Mouse (Mus musculus) megakaryocyte, adult 5-6 weeks (primary cell): ENCODE measurements around the gene E130116L18Rik. TPM values are rescaled to one million over a fixed set of nuclear protein-coding genes. Genes with fewer than 3 reads are reported as not detected.
"Not testable (repeated sequence)": the region's sequence is repeated elsewhere in the genome, so short reads cannot be mapped to it uniquely, and the experiment has no call there.

Experiments used
- ATAC-seq: 2 replicates; pipeline ENCODE4 v1.8.0; 2016; ENCODE audit warnings: mild to moderate bottlenecking, inconsistent platforms; ENCODE audit not compliant: poor library complexity, severe bottlenecking
- total RNA-seq, 2 experiments: library from RNA; stranded (forward) in 1 of 2; stranded (reverse) in 1 of 2; fragments of 153-499, 151-499 nt in 1 of 2; fragments of 221-1000, 200-1000 nt in 1 of 2; gene quantifications; 2 replicates each; pipeline versions ENCODE4 v1.2.3 to v1.2.4; 2015 to 2017

The E130116L18Rik gene
- total RNA-seq, 2 experiments from 2014 or later, result not detected

DNA sequence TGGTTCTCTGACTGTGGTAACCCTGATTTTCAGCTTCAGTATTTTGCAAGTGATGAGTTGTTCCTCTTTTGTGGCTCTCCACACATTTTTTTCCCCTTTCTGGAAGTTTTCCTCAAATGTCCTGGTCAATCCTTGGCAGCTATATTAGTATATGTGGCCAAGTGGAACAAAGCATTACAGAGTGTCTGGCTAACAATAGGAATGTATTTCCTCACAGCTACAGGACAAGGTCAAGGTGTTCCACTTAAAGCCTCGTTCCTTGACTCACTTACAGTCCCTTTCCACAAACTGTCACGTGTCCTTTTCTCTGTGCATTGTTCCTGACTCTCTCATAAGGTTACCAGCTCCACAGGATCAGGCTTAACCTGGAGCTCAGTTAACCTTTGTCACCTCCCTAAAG lies 38.4 kb downstream of the E130116L18Rik start:
- no peak for ATAC-seq

DNA sequence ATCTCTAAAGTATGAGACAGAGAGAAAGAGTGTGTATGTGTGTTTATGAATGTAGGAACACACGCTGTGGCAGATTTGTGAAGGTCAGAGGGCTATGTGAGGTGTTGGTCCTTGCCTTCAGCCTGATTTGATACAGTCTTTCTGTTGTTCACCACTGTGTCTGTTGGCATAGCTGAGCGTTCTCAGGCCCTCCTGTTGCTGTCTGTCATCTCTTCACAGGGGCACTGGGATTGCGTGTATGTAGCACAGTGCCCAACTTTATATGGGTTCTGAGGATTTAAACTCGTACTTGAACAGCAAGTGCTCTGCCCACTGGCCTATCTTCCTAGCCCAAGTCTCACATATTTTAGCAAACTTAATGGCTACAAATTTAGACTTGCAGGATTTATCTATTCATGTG lies 39.4 kb downstream of the E130116L18Rik start:
- ATAC-seq, result no peak

- ATAC-seq, result peak; percentile 61
Observed at GRCm38 (mm10) chr5:25181004-25181531, 41.9 kb downstream of the E130116L18Rik start, which contains the start of gene Galntl5. Gene Galntl5 (plus strand): TSS chr5:25181460.

- ATAC-seq, result no peak
Observed at GRCm38 (mm10) chr5:25179936-25180488, 42.9 kb downstream of the E130116L18Rik start.

GRCm38 (mm10) chr5:25179284-25179683 lies 43.7 kb downstream of the E130116L18Rik start:
- ATAC-seq, result peak; percentile 63

- not testable (repeated sequence) for ATAC-seq
Observed at GRCm38 (mm10) chr5:25178543-25178942, 44.4 kb downstream of the E130116L18Rik start.

DNA sequence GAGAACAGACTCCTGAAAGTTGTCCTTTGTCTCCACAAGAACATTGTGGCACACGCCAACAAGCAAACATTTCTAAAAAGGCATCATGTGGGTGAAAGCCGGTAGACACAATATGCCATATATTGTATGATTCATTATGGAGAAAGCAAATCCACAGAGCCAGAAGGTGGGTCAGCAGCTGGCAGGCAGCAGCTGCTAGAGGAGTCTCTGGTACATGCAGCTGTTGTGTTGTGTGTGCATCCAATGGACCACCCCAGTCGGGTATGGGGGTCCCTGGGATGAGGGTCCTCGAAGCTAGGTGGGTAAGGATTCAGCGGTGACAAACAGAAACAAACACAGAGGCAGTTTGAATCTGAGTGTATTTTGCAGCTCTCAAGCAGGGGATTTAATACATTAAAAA lies 45.0 kb downstream of the E130116L18Rik start:
- not testable (repeated sequence) for ATAC-seq

Other genes with a start within 250 kb of the E130116L18Rik start
- gene Prkag2, start 122.5 kb downstream of the E130116L18Rik start, total RNA-seq (2015), result 37.2 and 46.0 TPM in 2 replicates
- gene Prkag2, start 122.5 kb downstream of the E130116L18Rik start, total RNA-seq (2017), result 45.6 and 48.1 TPM in 2 replicates
- gene Galntl5, start 41.7 kb downstream of the E130116L18Rik start, total RNA-seq (2015), result not detected in 2 replicates
- not detected in 2 replicates for gene Galntl5, start 41.7 kb downstream of the E130116L18Rik start, total RNA-seq (2017)
- 29.5 and 31.1 TPM in 2 replicates for gene Galnt11, start 1.2 kb downstream of the E130116L18Rik start, total RNA-seq (2015)
- gene Galnt11, start 1.2 kb downstream of the E130116L18Rik start, total RNA-seq (2017), result 18.7 and 18.8 TPM in 2 replicates